Mouse (Mus musculus) forebrain, embryonic 14.5 days (tissue): ENCODE results near the gene Ppp4r1. TPM values are rescaled to one million over a fixed set of nuclear protein-coding genes. Genes with fewer than 3 reads are reported as not detected.

Experiments used
- ATAC-seq: fragments of 200-750 bp; cut with Nextera tagmentation; 2 replicates; pipeline ENCODE4 v1.8.0; 2017; ENCODE audit warnings: mild to moderate bottlenecking, moderate library complexity
- DNase-seq: peaks from one replicate; pipeline ENCODE4 v3.0.0-alpha.2; 2015; ENCODE audit warnings: low spot score
- H3K27ac ChIP-seq: fragments of 300-500 bp; sonication (generic); 2 replicates; pipeline ENCODE4 v1.5.1; 2014; ENCODE audit warnings: low read depth, mild to moderate bottlenecking, control low read depth, low read length, moderate library complexity
- H3K27me3 ChIP-seq: fragments of 300-500 bp; sonication (generic); replicated peaks from 2 replicates; pipeline ENCODE4 v1.6.1; 2014; ENCODE audit warnings: low read length, control low read depth, mixed read lengths; ENCODE audit not compliant: control insufficient read depth, insufficient read depth
- H3K36me3 ChIP-seq: fragments of 300-500 bp; sonication (generic); 2 replicates; pipeline ENCODE4 v1.6.1; 2014; ENCODE audit warnings: low read length, control low read depth; ENCODE audit not compliant: control insufficient read depth, insufficient read depth
- H3K4me1 ChIP-seq: fragments of 300-500 bp; sonication (generic); 2 replicates; pipeline ENCODE4 v1.6.1; 2014; ENCODE audit warnings: antibody characterized with exemption, low read length, control low read depth; ENCODE audit not compliant: control insufficient read depth, insufficient read depth
- H3K4me2 ChIP-seq: fragments of 300-500 bp; sonication (generic); 2 replicates; pipeline ENCODE4 v1.6.1; 2014; ENCODE audit warnings: mild to moderate bottlenecking, control low read depth, low read length
- H3K4me3 ChIP-seq: fragments of 300-500 bp; sonication (generic); 2 replicates; pipeline ENCODE4 v1.5.1; 2014; ENCODE audit warnings: low read depth, low read length, control low read depth
- H3K9ac ChIP-seq: fragments of 300-500 bp; sonication (generic); 2 replicates; pipeline ENCODE4 v1.6.1; 2014; ENCODE audit warnings: mild to moderate bottlenecking, low read length, control low read depth, moderate library complexity
- H3K9me3 ChIP-seq: fragments of 300-500 bp; sonication (generic); replicated peaks from 2 replicates; pipeline ENCODE4 v1.6.1; 2016; ENCODE audit warnings: low read length, control low read depth, mixed read lengths; ENCODE audit not compliant: control insufficient read depth
- WGBS: fragments of 180-500 bp; shearing (Covaris S2); extraction: QIAGEN DNeasy Blood & Tissue Kit; methylation state at CpG from one replicate; pipeline ENCODE4 v1.1.7; 2014; 5-methylcytosine and 5-hydroxymethylcytosine counted together
- polyA plus RNA-seq: library from polyadenylated mRNA; unstranded; fragments of >200 nt; fragmentation: Nextera tagmentation; extraction: Ambion mirVana; gene quantifications from 2 replicates; pipeline ENCODE4 v1.2.1, GENCODE M21; 2014

The Ppp4r1 gene
- polyA plus RNA-seq, 1 experiment from 2014 or later = 37.1 TPM

- Histone ChIP-seq H3K4me3 (no peak overlapping the region), H3K4me1 (peaks cover 13% of the 10 kb centered on the region), H3K27me3 (no peaks in the 10 kb centered on the region), H3K27ac (no peak overlapping the region), H3K4me2 (no peak overlapping the region), H3K36me3 (no peaks in the 10 kb centered on the region; the same call in 1 of the 2 replicates), H3K9me3 (no peaks in the 10 kb centered on the region), H3K9ac (no peak overlapping the region)
- DNase-seq = no peak
- WGBS = 96% methylated on average over 2 of the region's 2 CpGs
- ATAC-seq = no peak
These were observed 1.4 kb upstream of the Ppp4r1 start for GRCm38 (mm10) chr17:65780970-65781369.

- H3K9ac ChIP-seq = peak overlapping the region; percentile 99
- DNase-seq = peak; percentile 89
- no peaks in the 10 kb centered on the region for H3K9me3 ChIP-seq
- under 1% methylated on average over 71 of the region's 135 CpGs for WGBS
- peak overlapping the region; percentile 70 for H3K4me2 ChIP-seq
- ATAC-seq = peak; percentile 67
- peaks cover 5% of the 10 kb centered on the region; the same call in 1 of the 2 replicates for H3K36me3 ChIP-seq
- no peaks in the 10 kb centered on the region for H3K27me3 ChIP-seq
- H3K4me1 ChIP-seq = peaks cover 13% of the 10 kb centered on the region
- H3K4me3 ChIP-seq = peak overlapping the region; percentile 93
- peak overlapping the region; percentile 99 for H3K27ac ChIP-seq
These were observed 1.1 kb downstream of the Ppp4r1 start for GRCm38 (mm10) chr17:65783182-65784161.

GRCm38 (mm10) chr17:65784610-65785140 lies 2.3 kb downstream of the Ppp4r1 start:
- DNase-seq = no peak
- ATAC-seq = no peak
- H3K9me3 ChIP-seq = no peaks in the 10 kb centered on the region
- 76% methylated on average over 8 of the region's 8 CpGs for WGBS
- H3K36me3 ChIP-seq = peaks cover 5% of the 10 kb centered on the region; the same call in 1 of the 2 replicates
- H3K4me1 ChIP-seq = peaks cover 13% of the 10 kb centered on the region
- H3K4me2 ChIP-seq = peak overlapping the region; percentile 64
- H3K9ac ChIP-seq = peak overlapping the region; percentile 42
- H3K4me3 ChIP-seq = peak overlapping the region; percentile 93
- H3K27me3 ChIP-seq = no peaks in the 10 kb centered on the region
- no peak overlapping the region for H3K27ac ChIP-seq

GRCm38 (mm10) chr17:65785707-65786106 lies 3.3 kb downstream of the Ppp4r1 start:
- H3K36me3 ChIP-seq = peaks cover 5% of the 10 kb centered on the region; the same call in 1 of the 2 replicates
- ATAC-seq (no peak), DNase-seq (no peak)

GRCm38 (mm10) chr17:65786225-65786624 lies 3.9 kb downstream of the Ppp4r1 start:
- Histone ChIP-seq H3K4me1 (peaks cover 13% of the 10 kb centered on the region), H3K9ac (no peak overlapping the region), H3K27ac (no peak overlapping the region), H3K36me3 (peaks cover 5% of the 10 kb centered on the region; the same call in 1 of the 2 replicates), H3K9me3 (no peaks in the 10 kb centered on the region), H3K4me3 (no peak overlapping the region), H3K27me3 (no peaks in the 10 kb centered on the region), H3K4me2 (no peak overlapping the region)
- WGBS = 83% methylated on average over 7 of the region's 7 CpGs
- ATAC-seq = no peak
- no peak for DNase-seq

More at GRCm38 (mm10) chr17:65785707-65786106, 3.3 kb downstream of the Ppp4r1 start:
- H3K27me3 ChIP-seq = no peaks in the 10 kb centered on the region
- H3K4me3 ChIP-seq = no peak overlapping the region
- no peak overlapping the region for H3K9ac ChIP-seq
- peaks cover 13% of the 10 kb centered on the region for H3K4me1 ChIP-seq
- H3K9me3 ChIP-seq = no peaks in the 10 kb centered on the region
- no peak overlapping the region for H3K4me2 ChIP-seq
- H3K27ac ChIP-seq = no peak overlapping the region

- no peaks in the 10 kb centered on the region for H3K27me3 ChIP-seq
- WGBS = 98% methylated on average over 4 of the region's 4 CpGs
These were observed 4.9 kb downstream of the Ppp4r1 start for GRCm38 (mm10) chr17:65787261-65787660.

GRCm38 (mm10) chr17:65788542-65789291 lies 6.3 kb downstream of the Ppp4r1 start:
- ATAC-seq = no peak
- WGBS = 86% methylated on average over 12 of the region's 12 CpGs
- DNase-seq = no peak

More at GRCm38 (mm10) chr17:65787261-65787660, 4.9 kb downstream of the Ppp4r1 start:
- Histone ChIP-seq H3K4me1 (peaks cover 8% of the 10 kb centered on the region), H3K27ac (no peak overlapping the region; the same call in 1 of the 2 replicates), H3K9ac (no peak overlapping the region), H3K36me3 (peaks cover 5% of the 10 kb centered on the region; the same call in 1 of the 2 replicates), H3K9me3 (no peaks in the 10 kb centered on the region), H3K4me3 (no peak overlapping the region), H3K4me2 (no peak overlapping the region)
- no peak for ATAC-seq
- DNase-seq = no peak

GRCm38 (mm10) chr17:65789576-65789975 lies 7.2 kb downstream of the Ppp4r1 start:
- Histone ChIP-seq H3K4me1 (peaks cover 5% of the 10 kb centered on the region), H3K27me3 (no peaks in the 10 kb centered on the region), H3K9ac (no peak overlapping the region), H3K4me3 (no peak overlapping the region), H3K27ac (no peak overlapping the region), H3K36me3 (peaks cover 5% of the 10 kb centered on the region; the same call in 1 of the 2 replicates), H3K4me2 (no peak overlapping the region), H3K9me3 (no peaks in the 10 kb centered on the region)
- DNase-seq (no peak), ATAC-seq (no peak)
- WGBS = 92% methylated on average over 6 of the region's 6 CpGs

More at GRCm38 (mm10) chr17:65788542-65789291, 6.3 kb downstream of the Ppp4r1 start:
- Histone ChIP-seq H3K9ac (no peak overlapping the region), H3K4me3 (no peak overlapping the region), H3K27me3 (no peaks in the 10 kb centered on the region), H3K36me3 (peaks cover 5% of the 10 kb centered on the region; the same call in 1 of the 2 replicates), H3K27ac (no peak overlapping the region), H3K9me3 (no peaks in the 10 kb centered on the region), H3K4me1 (peaks cover 8% of the 10 kb centered on the region), H3K4me2 (no peak overlapping the region)
